Mouse (Mus musculus) intestine, embryonic 15.5 days (tissue): ENCODE results near the gene Spr. TPM values are rescaled to one million over a fixed set of nuclear protein-coding genes. Genes with fewer than 3 reads are reported as not detected.
A peak's percentile ranks its signal among the peaks of the same experiment; 100 is the strongest.
"Not testable (repeated sequence)": the region's sequence is repeated elsewhere in the genome, so short reads cannot be mapped to it uniquely, and the experiment has no call there.

Source experiments
- ATAC-seq: fragments of 200-750 bp; cut with Nextera tagmentation; 2 replicates; pipeline ENCODE4 v1.8.0; 2017; ENCODE audit warnings: moderate TSS enrichment, moderate library complexity
- H3K27ac ChIP-seq: fragments of 300-500 bp; sonication (generic); 2 replicates; pipeline ENCODE4 v1.5.1; 2015; ENCODE audit warnings: mild to moderate bottlenecking, inconsistent platforms
- H3K27me3 ChIP-seq: fragments of 300-500 bp; sonication (generic); replicated peaks from 2 replicates; pipeline ENCODE4 v1.6.1; 2015; ENCODE audit warnings: inconsistent platforms
- H3K36me3 ChIP-seq: fragments of 300-500 bp; sonication (generic); 2 replicates; pipeline ENCODE4 v1.6.1; 2015; ENCODE audit warnings: inconsistent platforms
- H3K4me1 ChIP-seq: fragments of 300-500 bp; sonication (generic); replicated peaks from 2 replicates; pipeline ENCODE4 v1.6.1; 2015; ENCODE audit warnings: inconsistent platforms
- H3K4me2 ChIP-seq: fragments of 300-500 bp; sonication (generic); replicated peaks from 2 replicates; pipeline ENCODE4 v1.6.1; 2015; ENCODE audit warnings: mild to moderate bottlenecking, inconsistent platforms
- H3K4me3 ChIP-seq: fragments of 300-500 bp; sonication (generic); replicated peaks from 2 replicates; pipeline ENCODE4 v1.5.1; 2015; ENCODE audit warnings: inconsistent platforms
- H3K9ac ChIP-seq: fragments of 300-500 bp; sonication (generic); 2 replicates; pipeline ENCODE4 v1.6.1; 2015; ENCODE audit warnings: inconsistent platforms
- H3K9me3 ChIP-seq: fragments of 300-500 bp; sonication (generic); 2 replicates; pipeline ENCODE4 v1.6.1; 2016; ENCODE audit warnings: inconsistent platforms
- WGBS: fragments of 180-500 bp; shearing (Covaris S2); methylation state at CpG from one replicate; pipeline ENCODE4 v1.1.7; 2015; 5-methylcytosine and 5-hydroxymethylcytosine counted together
- polyA plus RNA-seq: library from polyadenylated mRNA; unstranded; fragments of >200 nt; fragmentation: Nextera tagmentation; extraction: Ambion mirVana; gene quantifications from 2 replicates; pipeline ENCODE4 v1.2.1, GENCODE M21; 2015

Gene Spr
- polyA plus RNA-seq, 1 experiment from 2014 or later: 77.0 TPM

DNA sequence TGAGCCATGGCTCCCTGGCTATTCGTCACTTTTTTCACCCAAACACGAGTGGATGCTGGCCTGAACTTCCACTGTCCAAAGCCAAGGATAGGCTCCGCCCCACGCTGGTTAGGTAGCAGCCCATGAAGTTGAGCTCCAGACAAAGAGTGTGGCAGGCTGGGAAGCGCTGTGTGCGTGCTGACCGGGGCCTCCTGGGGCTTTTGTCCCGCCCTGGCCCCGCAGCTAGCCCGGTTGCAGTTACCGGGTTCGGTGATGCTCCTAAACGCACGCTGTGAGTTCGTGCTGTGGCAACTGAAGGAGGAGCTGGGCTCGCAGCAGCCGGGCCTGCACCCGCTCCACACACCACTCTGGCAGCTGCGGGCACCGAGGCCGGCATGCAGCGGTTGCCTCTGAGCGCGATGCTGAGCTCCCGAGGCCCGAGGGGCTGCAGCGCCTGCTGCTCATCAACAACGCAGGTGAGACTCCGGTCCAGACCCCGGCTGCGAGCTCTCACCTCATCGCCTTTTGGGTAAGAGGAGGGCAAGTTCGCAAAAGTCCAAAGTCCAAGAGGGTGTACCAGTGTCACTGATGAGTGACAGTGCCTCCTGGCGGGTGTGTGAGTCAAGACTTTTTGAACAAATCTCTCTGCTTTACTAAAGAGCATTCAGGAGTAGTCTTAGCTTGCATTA, 17.4 kb upstream of the Spr start:
- Histone ChIP-seq H3K36me3 (no peaks in the 10 kb centered on the region), H3K4me2 (peak overlapping the region; percentile 95), H3K4me3 (peak overlapping the region; percentile 43), H3K9ac (peak overlapping the region; percentile 61), H3K9me3 (no peaks in the 10 kb centered on the region), H3K27ac (no peak overlapping the region), H3K27me3 (no peaks in the 10 kb centered on the region), H3K4me1 (peaks cover 6% of the 10 kb centered on the region)
- peak; percentile 69 for ATAC-seq
- WGBS: 3% methylated on average over 34 of the region's 34 CpGs

DNA sequence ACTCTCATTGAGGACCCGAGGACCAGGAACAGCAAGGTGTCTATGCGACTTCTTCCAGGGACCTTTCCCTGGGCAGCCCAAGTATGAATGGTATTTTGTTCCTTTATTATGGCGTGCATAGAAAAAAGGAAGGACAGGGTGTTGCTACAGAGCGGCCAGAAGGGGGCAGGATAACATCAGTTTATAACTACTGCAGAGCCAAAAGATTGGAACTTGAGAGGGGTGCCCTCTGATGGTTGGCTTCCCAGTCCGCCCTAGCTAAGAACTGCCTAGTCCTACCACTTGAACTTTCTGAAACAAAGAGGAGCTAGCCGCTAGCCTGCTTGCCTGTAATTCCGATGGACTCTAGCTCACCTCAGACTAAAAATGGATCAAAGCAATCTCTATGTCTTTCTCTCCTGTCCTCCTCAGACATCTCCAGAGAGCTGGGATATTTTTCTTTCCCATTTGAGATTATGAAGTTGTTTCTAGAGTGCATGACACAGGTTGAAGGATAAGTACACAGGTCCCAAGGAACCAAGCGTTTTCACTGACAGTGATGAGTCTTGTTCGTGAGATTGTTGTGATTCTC, 16.5 kb upstream of the Spr start:
- Histone ChIP-seq H3K4me3 (no peak overlapping the region), H3K4me2 (no peak overlapping the region), H3K36me3 (no peaks in the 10 kb centered on the region), H3K27ac (no peak overlapping the region), H3K9me3 (no peaks in the 10 kb centered on the region), H3K27me3 (no peaks in the 10 kb centered on the region), H3K4me1 (peaks cover 6% of the 10 kb centered on the region), H3K9ac (no peak overlapping the region)
- peak; percentile 66 for ATAC-seq
- WGBS: 12% methylated on average over 9 of the region's 9 CpGs

DNA sequence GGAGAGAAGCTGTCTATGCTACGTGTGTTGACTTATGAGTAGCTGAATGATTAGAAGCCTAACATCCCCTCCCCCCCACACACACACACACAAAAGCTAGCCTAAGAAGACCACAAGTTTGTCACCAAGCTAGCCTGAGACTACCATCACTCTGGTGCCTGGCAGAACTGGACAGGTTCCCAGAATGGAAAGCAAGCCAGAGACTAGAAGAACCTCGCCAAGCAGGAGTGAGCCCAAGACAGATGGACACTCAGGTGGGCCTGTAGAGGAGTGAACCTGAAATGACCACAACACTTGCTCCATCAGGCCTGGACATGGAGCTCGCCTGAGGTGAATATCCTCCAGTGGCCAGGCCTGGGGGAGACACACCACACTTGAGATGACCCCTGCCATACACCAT, 12.8 kb upstream of the Spr start:
- Histone ChIP-seq H3K36me3 (no peaks in the 10 kb centered on the region), H3K4me2 (no peak overlapping the region), H3K27me3 (no peaks in the 10 kb centered on the region), H3K9me3 (no peaks in the 10 kb centered on the region), H3K27ac (no peak overlapping the region), H3K4me3 (no peak overlapping the region), H3K9ac (no peak overlapping the region), H3K4me1 (peaks cover 6% of the 10 kb centered on the region)
- no peak for ATAC-seq
- WGBS: 74% methylated on average over 3 of the region's 3 CpGs

DNA sequence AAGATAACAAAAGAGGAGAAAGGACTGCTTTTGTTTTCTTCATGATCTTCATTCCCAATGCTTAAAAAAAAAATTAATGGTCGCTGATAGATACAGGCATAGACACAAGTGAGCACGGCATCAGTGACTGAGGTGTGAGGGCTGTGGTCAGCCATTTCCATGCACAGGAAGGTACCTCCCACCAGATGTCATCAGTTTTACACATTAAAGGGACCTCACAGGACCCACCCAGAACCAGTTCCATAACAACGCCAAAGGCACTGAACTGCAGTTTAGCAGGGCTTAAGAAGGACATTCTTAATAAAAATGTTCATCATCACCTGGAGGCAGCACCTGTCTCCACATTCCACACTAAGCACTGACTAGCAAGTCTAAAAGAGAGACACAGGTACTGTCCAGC, 10.1 kb upstream of the Spr start:
- Histone ChIP-seq H3K4me3 (no peak overlapping the region), H3K9ac (no peak overlapping the region), H3K4me1 (no peaks in the 10 kb centered on the region), H3K36me3 (no peaks in the 10 kb centered on the region), H3K27me3 (no peaks in the 10 kb centered on the region), H3K9me3 (no peaks in the 10 kb centered on the region), H3K4me2 (no peak overlapping the region), H3K27ac (no peak overlapping the region)
- WGBS: 53% methylated on average over 3 of the region's 3 CpGs
- no peak for ATAC-seq

DNA sequence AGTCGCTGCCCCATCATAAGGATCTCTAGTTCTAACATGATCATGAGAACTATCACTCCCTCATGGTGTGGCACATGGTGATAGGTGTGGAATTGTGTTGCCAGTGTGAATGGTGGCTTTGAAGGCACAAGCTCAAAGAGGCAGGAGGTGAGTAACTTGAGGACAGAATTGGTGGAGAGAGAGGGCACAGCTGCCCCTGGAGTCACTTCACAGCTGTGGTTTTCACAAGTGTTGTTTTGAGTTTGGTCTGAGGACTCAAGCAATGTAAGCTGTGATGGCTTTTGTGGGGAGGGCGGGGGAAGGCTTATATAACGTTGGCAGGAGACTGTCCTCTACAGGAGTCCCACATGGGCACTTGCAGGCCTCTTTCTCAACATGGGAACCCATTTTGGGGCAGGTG, 6.9 kb upstream of the Spr start:
- no peak overlapping the region for H3K9ac ChIP-seq
- H3K4me2 ChIP-seq: no peak overlapping the region
- no peaks in the 10 kb centered on the region for H3K9me3 ChIP-seq
- 64% methylated on average over 3 of the region's 3 CpGs for WGBS
- H3K4me1 ChIP-seq: no peaks in the 10 kb centered on the region
- H3K36me3 ChIP-seq: no peaks in the 10 kb centered on the region
- ATAC-seq: no peak
- H3K27me3 ChIP-seq: no peaks in the 10 kb centered on the region
- no peak overlapping the region for H3K4me3 ChIP-seq
- H3K27ac ChIP-seq: no peak overlapping the region

DNA sequence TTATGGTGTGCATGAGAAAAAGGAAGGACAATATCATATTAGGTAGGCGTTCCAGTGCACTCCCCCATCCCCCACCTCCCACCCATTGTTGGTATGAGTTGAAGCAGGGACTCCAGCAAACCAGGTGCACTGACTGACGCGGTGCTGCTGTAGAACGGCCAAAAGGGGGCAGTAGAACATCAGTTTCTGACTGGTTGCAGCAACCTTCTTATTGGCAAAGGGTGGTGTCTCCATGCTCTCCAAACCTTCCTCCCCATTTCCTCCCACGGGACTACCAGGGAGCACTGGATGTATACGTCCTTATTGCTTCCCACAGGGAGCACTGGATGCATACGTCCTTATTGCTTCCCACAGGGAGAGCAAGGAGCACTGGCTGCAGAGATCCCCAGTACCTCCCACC, 3.4 kb upstream of the Spr start:
- not testable (repeated sequence) for H3K36me3 ChIP-seq, ATAC-seq, H3K4me2 ChIP-seq, H3K4me1 ChIP-seq, H3K9ac ChIP-seq, H3K9me3 ChIP-seq, H3K27ac ChIP-seq, H3K27me3 ChIP-seq, H3K4me3 ChIP-seq
- 5% methylated on average over 7 of the region's 7 CpGs for WGBS

DNA sequence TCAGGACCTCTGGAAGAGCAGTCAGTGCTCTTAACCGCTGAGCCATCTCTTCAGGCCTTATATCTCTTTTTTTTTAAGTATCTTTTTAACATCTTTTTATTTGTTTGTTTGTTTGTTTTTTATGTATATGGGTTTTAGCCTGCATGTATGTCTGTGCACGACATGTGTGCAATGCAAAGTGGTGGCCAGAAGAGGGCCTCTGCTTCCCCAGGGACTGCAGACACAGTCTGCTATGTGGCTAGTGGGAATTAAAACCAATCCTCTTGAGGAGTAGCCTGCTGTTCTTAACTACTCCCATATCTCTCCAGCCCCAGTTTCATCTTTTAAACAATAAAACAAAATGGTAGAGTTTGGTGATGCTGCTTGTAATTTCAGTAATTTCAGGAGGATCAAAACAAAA, 2.0 kb upstream of the Spr start:
- no peak for ATAC-seq
- H3K27ac ChIP-seq: no peak overlapping the region
- 89% methylated on average over 2 of the region's 2 CpGs for WGBS

DNA sequence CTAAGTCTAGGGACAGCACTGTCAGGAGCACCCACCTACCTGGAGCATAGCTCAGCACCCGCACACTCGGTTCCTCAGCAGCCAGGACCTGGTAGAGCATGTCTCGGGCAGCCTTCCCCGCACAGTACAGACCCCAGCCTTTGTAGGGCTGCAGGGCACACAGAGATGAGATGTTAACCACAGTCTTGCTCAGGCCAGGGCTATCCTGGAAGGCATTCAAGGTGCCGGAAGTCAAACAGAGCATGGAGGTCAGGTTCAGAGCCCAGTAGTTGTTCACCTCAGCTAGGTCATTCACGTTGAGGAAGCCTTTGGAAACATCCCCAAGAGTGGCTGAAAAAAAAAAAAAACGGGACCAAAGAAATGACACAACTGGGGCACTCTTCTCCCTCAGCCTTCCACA, 782 bp downstream of the Spr start:
- not testable (repeated sequence) for ATAC-seq, H3K27me3 ChIP-seq, H3K9me3 ChIP-seq, H3K36me3 ChIP-seq, H3K4me1 ChIP-seq, H3K27ac ChIP-seq
- Histone ChIP-seq H3K4me3 (peak overlapping the region; percentile 74), H3K4me2 (peak overlapping the region; percentile 62), H3K9ac (peak overlapping the region; percentile 87)
- 54% methylated on average over 7 of the region's 7 CpGs for WGBS

More for the DNA sequence above, 2.0 kb upstream of the Spr start:
- Histone ChIP-seq H3K9me3 (no peaks in the 10 kb centered on the region), H3K36me3 (no peaks in the 10 kb centered on the region), H3K4me2 (no peak overlapping the region), H3K27me3 (no peaks in the 10 kb centered on the region), H3K9ac (no peak overlapping the region), H3K4me1 (0 out of 2 replicates have a peak, but pooled peaks cover 2% of the 10 kb centered on the region), H3K4me3 (no peak overlapping the region)

DNA sequence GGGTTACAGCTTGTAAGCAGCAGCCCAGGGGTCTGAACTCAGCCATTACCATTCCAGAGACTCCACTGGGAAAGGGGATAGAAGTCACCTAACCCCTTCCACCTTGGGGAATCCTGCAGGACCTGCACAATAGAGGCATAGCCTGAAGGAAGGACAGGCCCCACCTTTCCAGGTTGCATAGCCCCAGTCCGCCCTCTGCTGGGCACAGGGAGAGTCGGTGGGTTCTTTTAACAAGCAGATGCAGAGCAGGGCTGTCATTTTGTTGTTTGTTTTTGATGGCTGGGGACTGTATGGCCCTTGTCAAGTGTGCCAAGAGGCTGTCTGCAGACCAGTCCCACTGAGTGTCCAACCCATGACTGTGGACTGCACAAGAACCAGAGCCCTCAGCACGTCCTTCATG, 4.8 kb downstream of the Spr start:
- H3K27ac ChIP-seq, H3K9me3 ChIP-seq: not testable (repeated sequence)
- WGBS: 32% methylated on average over 3 of the region's 3 CpGs

DNA sequence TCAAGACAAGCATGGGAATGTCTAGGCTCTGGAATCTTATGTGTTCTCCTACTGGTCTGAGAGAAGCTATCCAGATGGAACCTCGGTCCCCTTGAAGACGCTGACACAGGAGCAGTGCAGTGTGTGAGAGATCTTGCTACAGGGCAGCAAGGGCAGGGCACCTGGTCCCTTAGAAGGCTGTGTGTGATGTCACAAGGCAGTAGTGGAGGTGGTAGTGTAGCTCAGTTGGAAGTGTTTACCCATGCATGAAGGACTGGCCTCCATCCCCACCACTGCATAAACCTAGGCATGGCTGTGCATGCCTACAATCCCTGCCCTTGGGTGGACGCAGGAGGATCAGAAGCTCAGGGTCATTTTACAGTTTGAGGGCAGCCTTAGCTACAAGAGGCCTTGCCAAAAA, 5.3 kb downstream of the Spr start:
- H3K4me2 ChIP-seq, H3K9ac ChIP-seq, H3K36me3 ChIP-seq, H3K27me3 ChIP-seq, H3K9me3 ChIP-seq, H3K4me1 ChIP-seq, H3K27ac ChIP-seq, H3K4me3 ChIP-seq: not testable (repeated sequence)
- 0 out of 2 replicates have a peak, but pooled peaks have one; percentile 5 for ATAC-seq
- WGBS: 98% methylated on average over 3 of the region's 3 CpGs

More for the DNA sequence above, 4.8 kb downstream of the Spr start:
- not testable (repeated sequence) for H3K4me1 ChIP-seq, H3K4me3 ChIP-seq, H3K27me3 ChIP-seq, ATAC-seq, H3K4me2 ChIP-seq, H3K36me3 ChIP-seq, H3K9ac ChIP-seq

DNA sequence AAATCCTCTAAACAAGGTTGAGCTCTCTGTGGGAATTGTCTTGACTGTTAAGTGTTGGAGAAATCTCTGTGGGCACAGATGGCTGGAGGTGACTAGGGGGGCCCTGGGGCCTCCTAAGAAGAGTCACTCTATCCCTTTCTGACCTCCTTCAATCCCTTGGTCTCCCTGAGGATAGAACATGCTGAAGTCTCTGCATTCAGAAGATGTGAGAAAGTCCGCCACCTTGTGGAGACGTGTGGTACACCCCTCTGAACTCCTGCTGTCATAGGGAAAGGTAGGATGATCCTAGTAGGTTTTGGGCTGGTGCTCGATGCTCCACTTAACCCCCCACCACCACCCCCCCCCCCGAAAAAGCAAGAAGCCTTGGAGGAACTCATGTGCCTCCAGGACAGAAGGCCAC, 5.9 kb downstream of the Spr start:
- H3K27me3 ChIP-seq: peaks cover 10% of the 10 kb centered on the region
- no peak overlapping the region for H3K27ac ChIP-seq
- 0 out of 2 replicates have a peak, but pooled peaks cover 1% of the 10 kb centered on the region for H3K4me1 ChIP-seq
- under 1% methylated on average over 4 of the region's 4 CpGs for WGBS
- no peaks in the 10 kb centered on the region for H3K9me3 ChIP-seq
- no peak overlapping the region for H3K4me3 ChIP-seq
- H3K36me3 ChIP-seq: peaks cover 6% of the 10 kb centered on the region; the same call in 1 of the 2 replicates
- peak; percentile 60; the same call in 1 of the 2 replicates for ATAC-seq
- H3K4me2 ChIP-seq: no peak overlapping the region
- no peak overlapping the region for H3K9ac ChIP-seq

DNA sequence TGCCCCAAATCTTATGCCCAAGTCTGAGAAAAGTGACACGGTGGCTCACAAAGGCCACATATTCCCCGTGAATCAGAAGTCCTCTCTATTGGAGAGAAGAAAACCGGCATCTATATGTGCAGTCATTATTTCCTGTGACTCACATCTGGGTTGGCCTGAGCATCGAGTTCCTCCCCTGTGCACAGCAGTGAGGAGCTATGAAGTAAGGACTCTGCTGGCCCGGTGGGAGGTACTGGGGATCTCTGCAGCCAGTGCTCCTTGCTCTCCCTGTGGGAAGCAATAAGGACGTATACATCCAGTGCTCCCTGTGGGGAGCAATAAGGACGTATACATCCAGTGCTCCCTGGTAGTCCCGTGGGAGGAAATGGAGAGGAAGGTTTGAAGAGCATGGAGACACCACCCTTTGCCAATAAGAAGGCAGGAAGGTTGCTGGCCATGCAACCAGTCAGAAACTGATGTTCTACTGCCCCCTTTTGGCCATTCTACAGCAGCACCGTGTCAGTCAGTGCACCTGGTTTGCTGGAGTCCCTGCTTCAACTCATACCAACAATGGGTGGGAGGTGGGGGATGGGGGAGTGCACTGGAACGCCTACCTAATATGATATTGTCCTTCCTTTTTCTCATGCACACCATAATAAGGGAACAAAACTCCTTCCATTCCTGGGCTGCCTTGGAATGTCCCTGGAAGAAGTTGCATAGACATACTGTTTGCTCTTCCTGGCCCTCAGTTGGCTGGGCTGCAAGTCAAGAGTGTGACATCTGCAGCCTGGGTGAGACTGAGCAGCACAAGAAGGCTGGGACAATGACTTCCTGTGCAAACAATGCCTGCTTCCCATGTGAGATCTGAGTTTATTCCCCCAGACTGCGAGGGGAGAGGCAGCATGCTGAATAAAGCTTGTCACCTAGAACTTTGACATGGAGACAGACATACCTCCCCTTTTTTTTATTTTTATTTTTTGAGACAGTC, 19.7 kb downstream of the Spr start:
- 32% methylated on average over 10 of the region's 11 CpGs for WGBS
- H3K9me3 ChIP-seq: not testable (repeated sequence)
- peak; percentile 70 for ATAC-seq

More for the DNA sequence above, 19.7 kb downstream of the Spr start:
- not testable (repeated sequence) for H3K4me2 ChIP-seq, H3K27me3 ChIP-seq, H3K36me3 ChIP-seq, H3K4me3 ChIP-seq, H3K27ac ChIP-seq, H3K4me1 ChIP-seq, H3K9ac ChIP-seq
